ENCODE assay signal across 14 mouse cellular contexts in the genomic region with DNA sequence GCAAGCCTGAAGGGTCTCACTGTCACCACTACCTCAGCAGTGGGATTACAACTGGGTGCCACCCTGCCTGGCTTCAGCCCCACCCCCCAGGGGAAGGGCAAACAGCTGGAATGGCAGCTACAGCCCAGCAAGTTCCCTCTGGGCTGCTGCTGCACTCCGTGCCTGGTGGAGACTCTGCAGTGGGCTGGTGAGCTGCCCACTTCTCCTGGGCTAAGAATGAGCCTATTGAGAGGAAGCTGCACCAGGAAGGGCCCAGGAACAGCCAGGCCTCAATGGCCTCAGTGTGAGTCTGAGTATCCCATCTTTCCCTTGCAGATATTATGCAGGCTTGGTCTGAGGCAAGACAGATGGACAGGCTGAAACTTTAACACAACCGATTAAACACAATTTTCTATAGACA. TPM values are rescaled to one million over a fixed set of nuclear protein-coding genes. Genes with fewer than 3 reads are reported as not detected.
DNase-seq lines count a peak whose midpoint lies in the region; TF ChIP-seq lines count a peak whose summit lies in the region.
"Had no signal": no experiment of that assay in that cellular context is flagged by ENCODE, and none has a peak within 500 bp of the region (broad histone marks: within the 10 kb centered on the region; RNA-seq: fewer than 3 reads in every experiment).

No protein-coding gene starts in this region.

- H3K4me3 ChIP-seq in gastrocnemius, adult 2 months: no peak overlapping the region
- H3K4me3 ChIP-seq in layer of hippocampus, adult 2 months: no peak overlapping the region
- H3K4me3 ChIP-seq: forebrain, embryonic 10.5 days; heart, adult 2 months; midbrain, embryonic 13.5 days; neural tube, embryonic 12.5 days had no signal

- no peak for DNase-seq in gastrocnemius, adult 2 months
- DNase-seq in gastrocnemius, postnatal 10 days: no peak
- DNase-seq in left cerebral cortex, adult 11 months (ENCODE audit: low spot score): peak; percentile 45
- no peak for DNase-seq in left cerebral cortex, postnatal 4 days
- peak in 1 of 2 experiments; percentile 63 for DNase-seq in layer of hippocampus, adult 2 months (ENCODE audit: low spot score in 2 of 2)
- peak; percentile 36 to 50 for DNase-seq in layer of hippocampus, postnatal 36 days
- DNase-seq in kidney, postnatal 25 days: no peak
- DNase-seq: liver; spleen, adult 18-20 months; thymus, adult 2 months had no signal

- TF ChIP-seq CTCF in gastrocnemius, adult 2 months (IDR thresholded peaks at IDR 0.05): no peak
- no peak for TF ChIP-seq CTCF in layer of hippocampus, adult 2 months (conservative IDR thresholded peaks at IDR 0.05)

- intact Hi-C loops in gastrocnemius, adult 2 months (cut with DNase I): no loop called here
- intact Hi-C loops in left cerebral cortex, postnatal 4 days (cut with DNase I): no loop called here

- peak overlapping the region; percentile 78 for H3K27ac ChIP-seq in gastrocnemius, adult 2 months
- H3K27ac ChIP-seq in layer of hippocampus, adult 2 months: peak overlapping the region; percentile 73
- H3K27ac ChIP-seq: forebrain, embryonic 10.5 days; midbrain, embryonic 13.5 days; neural tube, embryonic 12.5 days had no signal

RNA-seq across cellular contexts. Expression of gene Kif1b, which starts 30.6 kb away (rescaled TPM):
- total RNA-seq in gastrocnemius, adult 2 months (2021): 100 to 1,000 TPM; 256 to 358 TPM
- 100 to 1,000 TPM; 245 to 257 TPM for total RNA-seq in gastrocnemius, postnatal 10 days (2021)
- 100 to 1,000 TPM; 420 to 423 TPM for total RNA-seq in left cerebral cortex, postnatal 4 days (2021)
- 100 to 1,000 TPM; 403 to 414 TPM for total RNA-seq in layer of hippocampus, adult 2 months (2021)
- 100 to 1,000 TPM; 391 to 406 TPM for total RNA-seq in layer of hippocampus, postnatal 36 days (2021)

Comparison
In these comparisons a context has a peak if more than half of its experiments do, and no peak if none do; other contexts are left out.
1. DNase-seq: peak in left cerebral cortex, adult 11 months (single experiment) and layer of hippocampus, postnatal 36 days (2 of 2); none in gastrocnemius, adult 2 months (single experiment), gastrocnemius, postnatal 10 days (single experiment), left cerebral cortex, postnatal 4 days (single experiment) and kidney, postnatal 25 days (0 of 2).